Mouse (Mus musculus) embryonic facial prominence, embryonic 14.5 days (tissue): ENCODE measurements around the gene Otx1. TPM values are rescaled to one million over a fixed set of nuclear protein-coding genes. Genes with fewer than 3 reads are reported as not detected.

Experiments used
- ATAC-seq: fragments of 200-750 bp; cut with Nextera tagmentation; 2 replicates; pipeline ENCODE4 v1.8.0; 2017; ENCODE audit warnings: low read depth, moderate number of reproducible peaks, moderate TSS enrichment
- DNase-seq: peaks from one replicate; pipeline ENCODE4 v3.0.0-alpha.2; 2015; ENCODE audit warnings: low spot score
- H3K27ac ChIP-seq: fragments of 300-500 bp; sonication (generic); replicated peaks from 2 replicates; pipeline ENCODE4 v1.5.1; 2014; ENCODE audit warnings: low read depth, mild to moderate bottlenecking, low read length, moderate library complexity
- H3K27me3 ChIP-seq: fragments of 300-500 bp; sonication (generic); replicated peaks from 2 replicates; pipeline ENCODE4 v1.6.1; 2014; ENCODE audit warnings: low read length; ENCODE audit not compliant: control insufficient read depth, insufficient read depth
- H3K36me3 ChIP-seq: fragments of 300-500 bp; sonication (generic); 2 replicates; pipeline ENCODE4 v1.6.1; 2014; ENCODE audit warnings: low read length, mixed read lengths; ENCODE audit not compliant: control insufficient read depth, insufficient read depth
- H3K4me1 ChIP-seq: fragments of 300-500 bp; sonication (generic); 2 replicates; pipeline ENCODE4 v1.6.1; 2014; ENCODE audit warnings: antibody characterized with exemption, low read length; ENCODE audit not compliant: control insufficient read depth, insufficient read depth
- H3K4me2 ChIP-seq: fragments of 300-500 bp; sonication (generic); 2 replicates; pipeline ENCODE4 v1.6.1; 2014; ENCODE audit warnings: low read depth, mild to moderate bottlenecking, low read length, moderate library complexity, mixed read lengths
- H3K4me3 ChIP-seq: fragments of 300-500 bp; sonication (generic); 2 replicates; pipeline ENCODE4 v1.5.1; 2014; ENCODE audit warnings: low read depth, mild to moderate bottlenecking, low read length
- H3K9ac ChIP-seq: fragments of 300-500 bp; sonication (generic); 2 replicates; pipeline ENCODE4 v1.6.1; 2014; ENCODE audit warnings: low read depth, mild to moderate bottlenecking, low read length, moderate library complexity, mixed read lengths
- H3K9me3 ChIP-seq: fragments of 300-500 bp; sonication (generic); 2 replicates; pipeline ENCODE4 v1.6.1; 2016; ENCODE audit warnings: low read length; ENCODE audit not compliant: control insufficient read depth
- WGBS: fragments of 180-500 bp; shearing (Covaris S2); extraction: QIAGEN DNeasy Blood & Tissue Kit; methylation state at CpG from one replicate; pipeline ENCODE4 v1.1.7; 2014; 5-methylcytosine and 5-hydroxymethylcytosine counted together
- polyA plus RNA-seq: library from polyadenylated mRNA; unstranded; fragments of >200 nt; fragmentation: Nextera tagmentation; extraction: Ambion mirVana; gene quantifications from 2 replicates; pipeline ENCODE4 v1.2.1, GENCODE M21; 2014

Gene Otx1
- polyA plus RNA-seq, 1 experiment from 2014 or later = 2.8 TPM

DNA sequence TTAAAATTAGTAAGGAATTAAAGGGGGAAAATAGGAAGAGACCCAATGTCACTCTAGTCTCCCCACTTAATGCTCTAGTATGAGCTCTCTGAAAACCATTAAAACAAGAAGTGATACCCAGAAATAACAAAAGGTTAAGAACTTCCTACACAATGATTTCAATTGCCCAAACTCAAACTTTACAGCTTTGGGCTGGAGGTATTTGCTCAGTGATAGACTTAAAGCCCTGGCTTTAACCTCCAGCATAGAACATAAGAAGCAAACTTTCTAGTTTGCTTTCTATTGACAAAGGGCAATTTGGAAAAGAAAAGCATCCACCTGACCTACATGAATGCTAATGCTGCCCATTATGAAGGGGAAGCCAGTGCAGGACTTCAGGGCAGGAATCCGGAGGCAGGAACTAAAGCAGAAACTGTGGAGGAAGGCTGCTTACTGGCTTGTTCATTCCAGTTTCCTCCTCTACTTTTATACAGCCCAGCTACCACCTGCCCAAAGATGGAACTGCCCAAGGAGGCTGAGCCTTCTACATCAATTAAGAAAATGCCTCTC lies 14.2 kb downstream of the Otx1 start:
- no peak overlapping the region for H3K4me3 ChIP-seq
- H3K27ac ChIP-seq = no peak overlapping the region
- DNase-seq (no peak), ATAC-seq (no peak)
- H3K4me2 ChIP-seq = no peak overlapping the region
- peaks cover 51% of the 10 kb centered on the region for H3K27me3 ChIP-seq
- no peaks in the 10 kb centered on the region for H3K36me3 ChIP-seq
- H3K4me1 ChIP-seq = 0 out of 2 replicates have a peak, but pooled peaks cover 6% of the 10 kb centered on the region
- no peak overlapping the region for H3K9ac ChIP-seq
- H3K9me3 ChIP-seq = peaks cover 5% of the 10 kb centered on the region; the same call in 1 of the 2 replicates
- 71% methylated on average over 1 of the region's 1 CpGs for WGBS

DNA sequence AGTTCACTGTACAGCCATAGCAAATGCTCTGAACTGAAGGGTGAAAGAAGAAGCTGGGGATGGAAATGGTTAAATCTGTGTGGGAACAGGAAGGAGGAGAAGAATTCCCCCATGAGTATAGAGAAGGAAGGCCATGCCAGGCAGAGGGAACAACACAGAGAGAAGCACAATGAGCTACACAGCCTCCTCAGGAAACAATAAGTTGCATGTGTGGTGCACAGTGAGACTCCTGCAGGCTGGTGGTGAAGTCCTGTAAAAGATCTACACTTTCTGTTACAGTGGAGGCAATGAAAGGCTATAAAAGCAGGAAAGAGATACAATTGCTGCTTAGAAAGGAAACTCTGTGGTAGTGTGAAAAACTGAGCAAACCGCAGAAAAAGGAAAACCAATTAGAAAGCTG lies 17.6 kb downstream of the Otx1 start:
- H3K27me3 ChIP-seq = peaks cover 24% of the 10 kb centered on the region
- no peak overlapping the region for H3K9ac ChIP-seq
- ATAC-seq (no peak), DNase-seq (no peak)
- H3K4me1 ChIP-seq = no peaks in the 10 kb centered on the region
- H3K27ac ChIP-seq = no peak overlapping the region
- H3K4me2 ChIP-seq = no peak overlapping the region
- H3K4me3 ChIP-seq = no peak overlapping the region
- WGBS = 50% methylated on average over 1 of the region's 1 CpGs
- H3K36me3 ChIP-seq = no peaks in the 10 kb centered on the region
- H3K9me3 ChIP-seq = no peaks in the 10 kb centered on the region

DNA sequence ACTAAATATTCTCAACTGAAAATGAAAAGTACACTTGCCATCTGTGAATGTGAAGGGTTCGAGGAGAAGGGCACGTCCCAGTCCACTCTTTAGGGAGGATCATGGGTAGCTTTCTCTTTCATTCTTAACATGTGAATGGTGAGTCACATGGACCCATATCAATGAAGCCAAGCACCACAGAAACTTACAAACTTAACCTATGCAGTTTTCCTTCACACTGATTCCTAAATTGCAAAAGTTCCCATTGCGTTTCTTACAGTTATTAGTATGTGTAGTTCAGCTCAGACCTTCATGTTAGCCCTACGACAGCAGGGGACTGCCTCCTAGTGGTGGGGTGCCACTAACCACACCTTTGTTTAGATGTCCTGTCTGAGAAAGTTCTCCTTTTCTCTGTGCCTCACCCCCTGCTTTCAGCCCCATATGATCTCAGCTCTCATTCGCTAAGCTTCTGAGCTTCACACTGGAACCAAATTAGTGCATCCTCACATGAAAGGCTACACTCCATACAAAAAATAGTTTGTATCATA lies 28.6 kb downstream of the Otx1 start:
- H3K36me3 ChIP-seq = no peaks in the 10 kb centered on the region
- 63% methylated on average over 5 of the region's 5 CpGs for WGBS
- H3K27ac ChIP-seq = no peak overlapping the region
- H3K27me3 ChIP-seq = no peaks in the 10 kb centered on the region
- DNase-seq (no peak), ATAC-seq (no peak)
- H3K9me3 ChIP-seq = no peaks in the 10 kb centered on the region
- no peak overlapping the region for H3K4me3 ChIP-seq
- no peak overlapping the region for H3K9ac ChIP-seq
- H3K4me1 ChIP-seq = no peaks in the 10 kb centered on the region
- H3K4me2 ChIP-seq = no peak overlapping the region

DNA sequence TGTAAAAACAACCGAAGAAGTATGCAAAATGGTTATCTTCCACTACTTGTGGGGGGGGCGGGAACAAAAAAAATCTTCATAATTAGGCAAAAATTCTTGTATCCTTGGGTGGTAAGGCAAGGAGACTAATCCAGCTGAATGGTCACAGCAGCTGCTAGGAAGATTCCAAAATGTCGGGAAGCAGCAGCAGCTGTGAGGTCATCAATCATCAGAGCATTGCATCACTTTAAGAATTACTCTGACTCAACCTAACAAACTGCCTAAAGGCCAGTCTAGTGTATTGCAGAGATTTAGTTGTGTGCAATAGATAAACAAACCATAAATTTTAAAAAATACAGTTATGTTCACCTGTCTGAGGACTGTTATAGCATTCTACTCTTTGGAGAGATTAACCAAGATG lies 29.1 kb downstream of the Otx1 start:
- Histone ChIP-seq H3K9me3 (no peaks in the 10 kb centered on the region), H3K27ac (no peak overlapping the region), H3K27me3 (no peaks in the 10 kb centered on the region), H3K4me3 (no peak overlapping the region), H3K9ac (no peak overlapping the region), H3K4me2 (no peak overlapping the region), H3K4me1 (no peaks in the 10 kb centered on the region), H3K36me3 (no peaks in the 10 kb centered on the region)
- ATAC-seq (no peak), DNase-seq (peak; percentile 12)
- WGBS = 77% methylated on average over 3 of the region's 3 CpGs

DNA sequence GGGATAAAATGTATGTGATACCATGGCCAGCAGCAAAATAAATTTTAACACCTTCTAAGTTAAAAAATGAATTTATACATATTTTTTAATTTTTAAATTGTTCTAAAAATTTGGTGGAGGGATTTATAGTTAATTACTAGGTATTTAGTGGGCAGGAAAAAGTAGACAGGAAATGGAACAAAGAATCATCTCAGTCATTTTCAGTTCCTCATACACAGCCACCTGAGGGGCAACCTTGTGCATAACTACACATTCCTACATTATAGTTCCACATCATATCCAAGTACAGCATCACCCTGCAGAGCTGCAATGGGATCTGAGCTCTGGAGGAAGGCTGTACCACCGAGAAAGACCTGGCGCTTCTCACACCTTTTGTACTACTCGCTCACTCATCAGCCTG lies 33.8 kb downstream of the Otx1 start:
- 93% methylated on average over 3 of the region's 3 CpGs for WGBS
- ATAC-seq = no peak

DNA sequence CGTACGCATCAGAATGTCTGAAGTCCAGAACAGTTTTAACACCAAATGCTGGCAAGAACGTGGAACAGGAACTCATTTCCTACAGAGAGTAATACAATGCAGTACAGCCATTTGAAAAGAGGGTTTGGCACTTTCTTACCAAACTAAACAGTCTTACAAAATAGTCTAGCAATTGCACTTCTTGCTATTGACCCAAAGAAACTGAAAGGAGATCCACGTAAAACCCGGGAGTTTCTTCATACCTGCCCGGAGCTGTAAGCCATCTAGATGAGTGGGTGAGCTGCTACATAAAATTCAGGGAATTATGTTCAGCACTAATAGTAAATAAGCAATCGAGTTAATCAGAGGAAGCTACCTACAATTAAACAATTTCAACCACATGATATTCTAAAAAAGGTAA lies 47.5 kb downstream of the Otx1 start:
- Histone ChIP-seq H3K9me3 (no peaks in the 10 kb centered on the region), H3K36me3 (no peaks in the 10 kb centered on the region), H3K27ac (no peak overlapping the region), H3K9ac (no peak overlapping the region), H3K27me3 (no peaks in the 10 kb centered on the region), H3K4me2 (no peak overlapping the region), H3K4me3 (no peak overlapping the region), H3K4me1 (no peaks in the 10 kb centered on the region)
- ATAC-seq = no peak
- DNase-seq = no peak
- 84% methylated on average over 7 of the region's 7 CpGs for WGBS

More for the DNA sequence above, 33.8 kb downstream of the Otx1 start:
- Histone ChIP-seq H3K4me3 (no peak overlapping the region), H3K9me3 (no peaks in the 10 kb centered on the region), H3K27me3 (no peaks in the 10 kb centered on the region), H3K27ac (no peak overlapping the region), H3K36me3 (no peaks in the 10 kb centered on the region), H3K9ac (no peak overlapping the region), H3K4me2 (no peak overlapping the region), H3K4me1 (no peaks in the 10 kb centered on the region)
- DNase-seq = no peak

DNA sequence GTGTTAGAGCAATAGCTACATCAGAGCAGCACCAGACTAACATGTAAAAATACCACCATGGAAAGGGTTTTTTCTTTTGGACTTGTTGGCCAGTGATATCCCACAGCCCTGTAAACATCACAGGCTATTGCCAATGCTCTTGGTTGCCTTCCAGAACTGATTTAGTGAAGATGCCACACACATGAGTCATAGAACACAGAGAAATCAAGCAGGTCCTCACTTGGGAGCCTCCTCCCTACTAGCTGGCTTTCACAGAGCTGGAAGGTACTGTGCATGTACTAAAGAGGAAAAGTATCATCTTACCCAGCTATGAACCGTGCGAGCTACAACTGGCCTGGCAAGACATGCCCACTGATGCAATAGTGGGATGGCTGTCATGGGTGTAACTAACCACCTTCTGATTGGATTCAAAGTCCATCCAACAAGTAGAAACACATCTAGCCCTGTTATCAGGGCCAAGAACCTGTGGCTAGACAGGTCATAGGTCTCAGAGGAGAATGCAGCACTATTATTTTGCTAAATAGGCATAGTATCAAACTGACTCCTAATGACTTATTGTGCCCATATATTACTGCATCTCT lies 51.0 kb downstream of the Otx1 start:
- H3K9ac ChIP-seq = no peak overlapping the region
- H3K27ac ChIP-seq = no peak overlapping the region
- no peaks in the 10 kb centered on the region for H3K36me3 ChIP-seq
- H3K4me3 ChIP-seq = no peak overlapping the region
- 65% methylated on average over 2 of the region's 2 CpGs for WGBS
- no peaks in the 10 kb centered on the region for H3K9me3 ChIP-seq
- ATAC-seq = no peak
- no peak overlapping the region for H3K4me2 ChIP-seq
- H3K27me3 ChIP-seq = no peaks in the 10 kb centered on the region
- no peaks in the 10 kb centered on the region for H3K4me1 ChIP-seq
- DNase-seq = no peak

DNA sequence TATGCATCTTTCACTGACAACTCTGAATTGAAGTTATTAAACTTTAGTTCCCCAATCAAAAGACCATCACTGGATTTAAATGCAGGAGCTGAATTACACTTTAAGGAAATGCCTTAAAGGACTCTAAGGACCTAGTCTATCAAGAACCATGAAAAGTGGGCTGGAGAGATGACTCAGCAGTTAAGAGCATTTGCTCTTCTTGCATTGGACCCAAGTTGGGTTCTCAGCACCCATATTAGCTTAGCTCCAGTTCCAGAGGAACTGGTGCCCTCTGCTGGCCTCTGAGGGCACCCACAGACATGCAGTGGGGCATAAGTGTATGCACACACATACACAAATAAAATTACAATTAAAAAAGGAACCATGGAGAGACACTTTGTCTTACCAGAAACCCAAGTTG lies 52.6 kb downstream of the Otx1 start:
- Histone ChIP-seq H3K4me3 (no peak overlapping the region), H3K27me3 (no peaks in the 10 kb centered on the region), H3K4me2 (no peak overlapping the region), H3K9ac (no peak overlapping the region), H3K36me3 (no peaks in the 10 kb centered on the region), H3K27ac (no peak overlapping the region), H3K4me1 (no peaks in the 10 kb centered on the region), H3K9me3 (no peaks in the 10 kb centered on the region)
- ATAC-seq (no peak), DNase-seq (no peak)
